Mouse (Mus musculus) spleen, postnatal 4 days (tissue): ENCODE measurements at regions not wholly inside any gene's neighbourhood (a gene's known extent, or its start where the extent isn't known, plus 50 kb on each side); places are given as distances from the start of the nearest gene placed in this dataset.

Source experiments
- DNase-seq, 2 experiments: peaks; one replicate each; pipeline ENCODE4 v3.0.0; 2022; ENCODE audit warnings: low spot score in 2 of 2

- no peak for DNase-seq
Measured at GRCm38 (mm10) chr5:103309806-103310525, 98.8 kb upstream of the Mapk10 start.

DNA sequence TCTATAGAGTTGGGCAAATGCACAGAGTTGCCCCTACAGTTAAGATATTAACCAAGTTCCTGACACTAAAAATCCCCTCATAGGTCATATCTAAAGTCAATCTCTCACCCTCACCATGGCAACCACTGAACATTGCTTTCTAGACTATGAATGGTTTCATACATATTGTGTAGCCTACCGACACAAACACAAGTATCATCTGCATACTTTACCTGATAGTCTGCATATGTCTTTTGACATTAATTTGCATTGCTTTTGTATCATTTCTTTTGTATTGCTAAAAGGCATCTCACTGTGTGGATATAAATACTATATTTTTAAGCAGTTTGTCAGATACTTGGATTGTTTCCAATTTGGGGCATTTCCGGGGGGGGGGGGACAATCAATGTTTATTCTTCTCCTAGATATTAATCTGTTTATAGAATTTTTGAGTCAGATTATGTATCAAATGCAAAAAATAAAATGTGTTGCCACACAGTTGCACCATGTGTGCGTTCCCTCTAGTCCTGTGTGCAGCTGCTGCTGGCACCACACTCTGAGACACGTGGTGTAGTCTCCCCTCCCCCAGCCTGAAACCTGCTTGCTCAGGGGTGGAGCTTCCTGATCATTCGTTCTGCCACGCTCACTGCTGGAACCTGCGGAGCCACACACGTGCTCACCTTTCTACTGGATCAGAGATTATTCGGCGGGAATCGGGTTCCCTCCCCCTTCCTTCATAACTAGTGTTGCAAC, 94.7 kb upstream of the Mapk10 start:
- no peak for DNase-seq

- DNase-seq = no peak
Measured at GRCm38 (mm10) chr5:103304975-103305374, 93.8 kb upstream of the Mapk10 start.

GRCm38 (mm10) chr5:103302744-103303143, 91.6 kb upstream of the Mapk10 start:
- DNase-seq = no peak

DNA sequence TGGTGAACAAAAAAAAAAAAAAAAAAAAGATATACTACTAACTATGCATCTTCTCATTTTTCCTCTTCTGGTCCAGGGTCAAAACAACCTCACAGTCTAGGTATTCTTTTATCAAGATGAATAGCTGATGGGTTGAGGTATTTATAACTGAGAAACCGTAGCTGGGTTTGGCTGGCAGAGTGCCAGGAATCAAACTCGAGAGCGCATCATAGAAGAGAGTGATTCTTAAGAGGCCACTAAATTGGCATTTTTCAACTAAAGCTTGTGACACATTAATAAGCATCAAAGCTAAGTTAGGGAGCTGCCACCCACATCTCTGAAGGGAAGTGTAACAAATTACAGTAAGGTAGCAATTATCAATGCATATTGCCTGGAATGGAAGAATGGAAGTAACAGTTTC, 90.2 kb upstream of the Mapk10 start:
- DNase-seq = no peak

DNA sequence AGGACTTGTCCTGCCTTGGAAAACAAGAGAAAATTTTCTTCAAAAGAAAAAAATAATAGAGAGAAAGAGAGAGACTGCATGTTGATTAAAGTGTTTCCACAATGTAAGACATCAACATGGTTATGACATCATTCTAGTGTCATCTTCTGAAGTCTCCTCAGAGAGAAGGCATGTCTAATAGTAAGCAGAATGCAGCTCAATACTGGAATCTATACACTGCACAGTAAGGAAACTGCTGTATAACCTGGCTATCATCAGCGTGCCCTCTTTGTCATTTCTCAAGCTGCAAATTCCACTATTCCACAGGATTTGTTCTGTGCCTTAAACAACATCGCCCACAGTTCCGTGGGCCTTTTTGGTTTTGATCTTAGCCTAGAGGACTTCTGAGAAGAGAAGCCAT, 82.8 kb upstream of the Mapk10 start:
- DNase-seq = peak in 1 of 2 experiments; percentile 6

DNA sequence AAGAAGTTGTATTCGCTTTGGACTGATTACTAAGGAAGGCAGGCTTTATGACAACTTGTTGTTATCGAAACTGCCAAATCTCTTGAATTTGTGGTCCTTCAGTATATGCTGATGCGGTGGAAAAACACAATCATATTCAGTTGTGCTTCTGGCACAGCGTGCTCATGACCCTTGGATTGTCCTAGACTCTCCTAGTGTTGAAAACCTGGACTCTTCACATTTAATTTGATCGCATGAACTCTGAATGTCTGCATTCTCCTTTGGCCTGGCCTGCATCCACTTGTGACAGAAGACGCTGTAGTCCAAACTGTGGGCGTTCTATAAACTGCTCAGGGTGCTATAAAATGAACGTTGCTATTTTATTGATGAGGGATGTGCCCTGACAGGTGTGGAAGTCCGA, 80.6 kb upstream of the Mapk10 start:
- DNase-seq = no peak

DNA sequence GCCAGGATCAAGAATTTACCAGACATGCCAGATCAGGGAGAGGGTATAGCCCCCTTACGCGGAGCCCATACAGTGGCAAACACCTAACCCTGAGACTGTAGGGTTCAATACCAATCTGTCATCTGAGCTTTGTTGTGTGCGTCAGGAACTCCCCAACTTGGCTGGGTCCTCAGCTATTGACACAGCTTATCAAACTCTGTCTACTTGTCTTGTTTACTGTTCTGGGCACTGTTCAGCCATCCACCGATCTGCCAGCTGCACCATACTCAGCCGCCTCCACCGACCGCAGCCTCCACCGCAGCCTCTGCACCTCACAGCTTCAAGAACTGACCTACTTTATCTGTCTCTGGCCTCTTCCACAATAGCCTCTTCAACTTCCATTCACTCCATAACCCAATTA, 80.1 kb upstream of the Mapk10 start:
- DNase-seq = no peak

GRCm38 (mm10) chr5:103269206-103269605, 58.1 kb upstream of the Mapk10 start:
- DNase-seq = no peak

- DNase-seq = no peak
Measured at GRCm38 (mm10) chr5:103264903-103265302, 53.8 kb upstream of the Mapk10 start.

GRCm38 (mm10) chr5:103261406-103261805, 50.3 kb upstream of the Mapk10 start:
- no peak for DNase-seq
